Mouse (Mus musculus): ENCODE data around the gene Rbm20. TPM values are rescaled to one million over a fixed set of nuclear protein-coding genes. Genes with fewer than 3 reads are reported as not detected.

Gene Rbm20
- total and polyA plus RNA-seq, 3 experiments: 37.3 to 58.6 TPM; not detected in 1

DNA sequence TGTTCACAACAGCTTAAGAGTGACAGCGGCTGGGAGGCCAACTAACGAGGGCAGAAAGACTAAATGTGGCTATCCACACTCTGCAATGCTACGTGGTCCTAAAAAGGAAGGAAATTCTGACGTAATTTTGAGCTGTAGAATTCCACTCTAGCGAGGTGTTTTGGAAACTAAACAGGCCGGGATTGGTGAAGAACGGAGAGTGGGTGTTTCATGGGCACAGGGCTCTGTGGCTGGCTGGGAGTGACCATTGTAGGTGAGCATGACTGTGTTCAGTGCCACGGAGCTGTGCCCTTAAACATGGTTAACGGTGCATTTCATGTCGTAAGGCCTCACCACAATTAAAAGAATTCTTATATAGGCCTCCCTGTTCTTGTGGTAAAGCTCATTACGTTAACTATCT lies 139.1 kb downstream of the Rbm20 start:
- Histone ChIP-seq H3K27ac (ENCODE audit: control insufficient read depth, low read depth, low read length) (no peak overlapping the region), H3K36me3 (ENCODE audit: control insufficient read depth in 1 of 2, insufficient read depth in 2 of 2, low read length in 2 of 2) (peaks cover 11 to 29% of the 10 kb centered on the region in 2 experiments), H3K9me3 (replicated peaks; ENCODE audit: insufficient read depth, low read length) (no peaks in the 10 kb centered on the region), H3K79me2 (ENCODE audit: control insufficient read depth, insufficient read depth, low read length, poor library complexity) (no peaks in the 10 kb centered on the region), H3K4me1 (ENCODE audit: control insufficient read depth in 1 of 2, insufficient read depth in 2 of 2, low read length in 2 of 2) (peaks cover 16 to 23% of the 10 kb centered on the region in 2 experiments), H3K4me3 (ENCODE audit: control insufficient read depth in 1 of 2, insufficient read depth in 1 of 2, low read depth in 2 of 2, low read length in 2 of 2) (no peak overlapping the region), H3K9ac (ENCODE audit: control insufficient read depth, low read depth, low read length, poor library complexity, severe bottlenecking) (no peak overlapping the region), H3K27me3 (ENCODE audit: control insufficient read depth in 1 of 2, insufficient read depth in 2 of 2, low read length in 2 of 2) (no peaks in the 10 kb centered on the region)
- DNase-seq (ENCODE audit: low read depth, low spot score): no peak
- no peak for TF ChIP-seq ETS1 (IDR thresholded peaks at IDR 0.05; ENCODE audit: low read depth, low read length)
- no peak for TF ChIP-seq RCOR1 (IDR thresholded peaks at IDR 0.05; ENCODE audit: low read depth, low read length)
- TF ChIP-seq POLR2AphosphoS2 (IDR thresholded peaks at IDR 0.05; ENCODE audit: low read length): no peak
- TF ChIP-seq CTCF (IDR thresholded peaks at IDR 0.05 in 2 of 3, conservative IDR thresholded peaks at IDR 0.05 in 1 of 3; ENCODE audit: control insufficient read depth in 1 of 3, insufficient read depth in 1 of 3, low read depth in 2 of 3, low read length in 3 of 3, poor library complexity in 1 of 3, severe bottlenecking in 1 of 3): no peak

DNA sequence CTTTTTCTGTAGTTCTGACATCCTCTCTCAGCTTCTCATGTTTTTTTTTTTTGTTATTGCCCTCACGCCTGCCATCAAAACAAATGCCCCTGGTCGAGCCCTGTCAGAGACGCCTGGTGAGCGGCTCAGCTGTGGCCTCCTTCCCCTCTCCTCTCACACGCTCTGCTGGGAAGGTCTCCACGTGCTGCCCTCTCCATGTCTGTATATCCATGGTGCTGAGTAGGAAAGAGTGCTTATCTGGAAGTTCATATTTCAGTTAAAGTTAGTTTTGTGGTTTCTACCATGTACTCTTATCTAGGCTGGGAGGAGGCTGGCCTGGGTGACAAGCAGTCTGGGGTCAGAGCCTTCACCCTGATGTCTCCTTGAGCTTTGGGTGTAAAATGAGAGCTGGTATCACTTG lies 142.2 kb downstream of the Rbm20 start:
- Histone ChIP-seq H3K9me3 (replicated peaks; ENCODE audit: insufficient read depth, low read length) (no peaks in the 10 kb centered on the region), H3K27ac (ENCODE audit: control insufficient read depth, low read depth, low read length) (peak overlapping the region; percentile 88), H3K27me3 (ENCODE audit: control insufficient read depth in 1 of 2, insufficient read depth in 2 of 2, low read length in 2 of 2) (no peaks in the 10 kb centered on the region), H3K4me1 (ENCODE audit: control insufficient read depth in 1 of 2, insufficient read depth in 2 of 2, low read length in 2 of 2) (peaks cover 16 to 23% of the 10 kb centered on the region in 2 experiments), H3K9ac (ENCODE audit: control insufficient read depth, low read depth, low read length, poor library complexity, severe bottlenecking) (peak overlapping the region; percentile 63), H3K4me3 (ENCODE audit: control insufficient read depth in 1 of 2, insufficient read depth in 1 of 2, low read depth in 2 of 2, low read length in 2 of 2) (no peak overlapping the region), H3K79me2 (ENCODE audit: control insufficient read depth, insufficient read depth, low read length, poor library complexity) (no peaks in the 10 kb centered on the region), H3K36me3 (ENCODE audit: control insufficient read depth in 1 of 2, insufficient read depth in 2 of 2, low read length in 2 of 2) (peaks cover 11 to 29% of the 10 kb centered on the region in 2 experiments)
- peak; percentile 89 for DNase-seq (ENCODE audit: low read depth, low spot score)
- 0 out of 2 replicates have a peak, but pooled peaks have one; percentile 38 for TF ChIP-seq POLR2AphosphoS2 (IDR thresholded peaks at IDR 0.05; ENCODE audit: low read length)
- TF ChIP-seq HCFC1 (IDR thresholded peaks at IDR 0.05; ENCODE audit: low read depth, low read length): peak; percentile 60; the same call in 1 of the 2 replicates
- peak; percentile 99 for TF ChIP-seq GATA1 (IDR thresholded peaks at IDR 0.05; ENCODE audit: low read depth, low read length)
- peak; percentile 75 for TF ChIP-seq ZNF384 (IDR thresholded peaks at IDR 0.05; ENCODE audit: low read depth, low read length)
- peak; percentile 24 to 64; a peak in 3 of 4 replicates for TF ChIP-seq POLR2A (IDR thresholded peaks at IDR 0.05; ENCODE audit: control insufficient read depth in 1 of 2, insufficient read depth in 1 of 2, low read depth in 1 of 2, low read length in 2 of 2, poor library complexity in 1 of 2)
- TF ChIP-seq SMC3 (IDR thresholded peaks at IDR 0.05; ENCODE audit: low read depth, low read length): 0 out of 2 replicates have a peak, but pooled peaks have one; percentile 36
- no peak for TF ChIP-seq E2F4 (IDR thresholded peaks at IDR 0.05; ENCODE audit: borderline replicate concordance, low read depth, low read length)
- no peak for TF ChIP-seq ZKSCAN1 (IDR thresholded peaks at IDR 0.05; ENCODE audit: low read depth, low read length)
- TF ChIP-seq ZMIZ1 (IDR thresholded peaks at IDR 0.05; ENCODE audit: low read depth, low read length): peak; percentile 79
- TF ChIP-seq TCF12 (IDR thresholded peaks at IDR 0.05; ENCODE audit: low read depth, low read length): peak; percentile 98
- TF ChIP-seq MAZ (IDR thresholded peaks at IDR 0.05; ENCODE audit: low read depth, low read length): peak; percentile 91
- TF ChIP-seq MYC (IDR thresholded peaks at IDR 0.05; ENCODE audit: low read depth, low read length): peak; percentile 100
- TF ChIP-seq CHD1 (IDR thresholded peaks at IDR 0.05; ENCODE audit: low read depth, low read length): 0 out of 2 replicates have a peak, but pooled peaks have one; percentile 46
- TF ChIP-seq MAFK (IDR thresholded peaks at IDR 0.05; ENCODE audit: borderline replicate concordance, low read depth, low read length): peak; percentile 94
- TF ChIP-seq KAT2A (conservative IDR thresholded peaks at IDR 0.05; ENCODE audit: low read depth, low read length): 0 out of 2 replicates have a peak, but pooled peaks have one; percentile 52
- no peak; the same call in 1 of the 2 replicates for TF ChIP-seq ELF1 (IDR thresholded peaks at IDR 0.05; ENCODE audit: low read depth, low read length)
- TF ChIP-seq RCOR1 (IDR thresholded peaks at IDR 0.05; ENCODE audit: low read depth, low read length): peak; percentile 95
- TF ChIP-seq CTCF (IDR thresholded peaks at IDR 0.05 in 2 of 3, conservative IDR thresholded peaks at IDR 0.05 in 1 of 3; ENCODE audit: control insufficient read depth in 1 of 3, insufficient read depth in 1 of 3, low read depth in 2 of 3, low read length in 3 of 3, poor library complexity in 1 of 3, severe bottlenecking in 1 of 3): no peak; a peak in 1 of 6 replicates
- TF ChIP-seq CHD2 (IDR thresholded peaks at IDR 0.05; ENCODE audit: low read length): peak; percentile 41; the same call in 1 of the 2 replicates
- TF ChIP-seq UBTF (IDR thresholded peaks at IDR 0.05; ENCODE audit: borderline replicate concordance, insufficient read depth, low read depth, low read length): no peak
- TF ChIP-seq MEF2A (IDR thresholded peaks at IDR 0.05; ENCODE audit: extremely low read depth, insufficient replicate concordance, low read depth, low read length, poor library complexity, severe bottlenecking): peak; percentile 89; the same call in 1 of the 2 replicates
- peak; percentile 95 for TF ChIP-seq MYB (IDR thresholded peaks at IDR 0.05; ENCODE audit: low read depth, low read length)
- peak; percentile 47 for TF ChIP-seq ZC3H11A (IDR thresholded peaks at IDR 0.05; ENCODE audit: low read depth, low read length)
- TF ChIP-seq USF2 (IDR thresholded peaks at IDR 0.05; ENCODE audit: borderline replicate concordance in 1 of 2, insufficient read depth in 1 of 2, low read depth in 1 of 2, low read length in 2 of 2): no peak
- TF ChIP-seq RAD21 (IDR thresholded peaks at IDR 0.05; ENCODE audit: low read depth, low read length): peak; percentile 0
- TF ChIP-seq GABPA (IDR thresholded peaks at IDR 0.05; ENCODE audit: low read depth, low read length): no peak
- peak; percentile 99 for TF ChIP-seq MXI1 (IDR thresholded peaks at IDR 0.05; ENCODE audit: low read depth, low read length)
- no peak for TF ChIP-seq POLR2AphosphoS5 (IDR thresholded peaks at IDR 0.05; ENCODE audit: borderline replicate concordance, low read depth, low read length)
- TF ChIP-seq TBP (IDR thresholded peaks at IDR 0.05; ENCODE audit: low read depth, low read length): peak; percentile 67; the same call in 1 of the 2 replicates

Data from MEL (cell line).